Mouse (Mus musculus): ENCODE results near the gene Ifna16.

DNA sequence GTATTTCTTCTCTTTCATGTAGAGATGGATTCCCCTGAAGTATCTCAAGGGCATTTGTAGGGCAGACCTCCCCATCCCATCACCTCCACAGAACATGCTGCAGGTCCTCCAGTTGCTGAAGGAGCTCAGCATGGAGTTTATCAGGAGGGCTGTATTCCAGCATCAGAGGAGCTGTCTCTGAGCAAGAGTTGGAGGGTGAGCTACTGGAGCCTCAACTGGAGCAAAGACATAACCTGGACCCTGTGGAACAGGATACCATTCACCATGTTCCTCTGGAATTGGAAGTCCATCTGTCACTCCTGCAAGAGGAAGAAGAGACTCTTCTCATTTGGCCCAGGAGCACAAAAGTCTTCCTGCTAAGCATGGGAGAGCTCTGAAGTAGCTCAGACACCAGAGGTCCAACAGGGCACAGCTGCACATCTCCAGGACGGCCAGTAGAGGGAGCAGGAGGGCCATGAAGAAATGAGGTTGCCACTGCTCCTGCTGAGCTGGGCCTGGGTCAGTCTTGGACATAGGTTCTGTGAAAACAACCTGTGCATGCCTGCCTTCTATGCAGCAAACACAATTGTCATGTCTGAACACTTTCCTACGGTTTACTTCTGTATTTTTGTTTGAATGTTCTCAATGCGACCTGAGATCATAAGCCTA lies 19.6 kb upstream of the Ifna16 start:
- TF ChIP-seq POLR2A (IDR thresholded peaks at IDR 0.05; ENCODE audit: low read depth, low read length) (no peak), CTCF (IDR thresholded peaks at IDR 0.05; ENCODE audit: borderline replicate concordance, insufficient read depth, low read length) (peak; percentile 99)

All from embryonic fibroblast, embryonic 13.5 days (primary cell).